ENCODE assay signal across 21 mouse cellular contexts in the genomic region with DNA sequence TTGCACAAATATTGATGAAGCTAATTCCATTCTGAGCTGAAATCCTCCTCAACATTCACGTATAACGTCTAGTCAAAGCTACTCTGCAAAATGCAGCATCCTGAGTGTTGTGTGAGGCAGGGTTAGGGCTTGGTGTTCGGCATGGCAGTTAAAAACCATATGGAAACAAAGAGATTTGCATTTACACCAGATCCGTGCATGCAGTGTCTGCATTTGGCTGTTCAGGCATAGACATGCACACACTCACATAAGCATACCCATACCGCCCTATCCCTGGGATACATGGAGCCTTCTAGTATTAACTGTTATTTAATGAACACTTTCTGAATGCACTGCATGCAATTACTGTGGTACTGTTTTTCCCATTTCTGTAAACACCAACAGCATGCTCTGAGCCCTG.
"Had no signal": no experiment of that assay in that cellular context is flagged by ENCODE, and none has a peak within 500 bp of the region (broad histone marks: within the 10 kb centered on the region; RNA-seq: fewer than 3 reads in every experiment).

No protein-coding gene starts in this region.

- H3K9ac ChIP-seq: liver, postnatal 0 days; lung, embryonic 15.5 days; midbrain, embryonic 12.5 days; neural tube, embryonic 13.5 days; neural tube, embryonic 15.5 days had no signal

- DNase-seq: liver, postnatal 0 days; lung, adult 2 months; lung, postnatal 14 days; lung, postnatal 36 days; midbrain, embryonic 14.5 days; retina, postnatal 1 day; right cerebral cortex, adult 18-20 months; right cerebral cortex, postnatal 25 days; right cerebral cortex, postnatal 4 days; spleen, adult 18-20 months; thymus, adult 18-20 months; thymus, postnatal 14 days; thymus, postnatal 36 days had no signal

- H3K27me3 ChIP-seq: lung, embryonic 15.5 days; megakaryocyte, embryonic 14.5 days; midbrain, embryonic 12.5 days; neural tube, embryonic 13.5 days; neural tube, embryonic 15.5 days had no signal

- H3K27ac ChIP-seq: lung, embryonic 15.5 days; macrophage; midbrain, embryonic 12.5 days; neural tube, embryonic 13.5 days; neural tube, embryonic 15.5 days had no signal

- H3K4me2 ChIP-seq: lung, embryonic 15.5 days; midbrain, embryonic 12.5 days; neural tube, embryonic 13.5 days; neural tube, embryonic 15.5 days had no signal

- H3K9me3 ChIP-seq: lung, embryonic 15.5 days; midbrain, embryonic 12.5 days; neural tube, embryonic 13.5 days; neural tube, embryonic 15.5 days had no signal

- H3K4me3 ChIP-seq: lung, embryonic 15.5 days; megakaryocyte, embryonic 14.5 days; midbrain, embryonic 12.5 days; myocyte; neural tube, embryonic 13.5 days; neural tube, embryonic 15.5 days had no signal

- ATAC-seq: liver, postnatal 0 days; lung, postnatal 0 days had no signal

- H3K36me3 ChIP-seq: lung, embryonic 15.5 days; midbrain, embryonic 12.5 days; neural tube, embryonic 13.5 days; neural tube, embryonic 15.5 days had no signal

- H3K4me1 ChIP-seq: lung, embryonic 15.5 days; megakaryocyte, embryonic 14.5 days; neural tube, embryonic 13.5 days; neural tube, embryonic 15.5 days had no signal
